ENCODE assay signal across 25 mouse cellular contexts in genomic region chr10:127132469-127132868, GRCm38 (mm10). TPM values are rescaled to one million over a fixed set of nuclear protein-coding genes. Genes with fewer than 3 reads are reported as not detected.
"Had no signal": no experiment of that assay in that cellular context is flagged by ENCODE, and none has a peak within 500 bp of the region (broad histone marks: within the 10 kb centered on the region; RNA-seq: fewer than 3 reads in every experiment).

No protein-coding gene starts in this region.

- H3K4me3 ChIP-seq: heart, adult 2 months; hindbrain, embryonic 10.5 days; hindbrain, embryonic 12.5 days; hindbrain, embryonic 15.5 days; limb, embryonic 10.5 days; limb, embryonic 12.5 days; liver, embryonic 13.5 days; liver, embryonic 15.5 days had no signal

- H3K4me2 ChIP-seq: heart, embryonic 11.5 days; hindbrain, embryonic 12.5 days; hindbrain, embryonic 15.5 days; limb, embryonic 12.5 days; liver, embryonic 11.5 days; liver, embryonic 13.5 days; liver, embryonic 15.5 days had no signal

- H3K4me1 ChIP-seq: hindbrain, embryonic 10.5 days; hindbrain, embryonic 12.5 days; hindbrain, embryonic 15.5 days; limb, embryonic 12.5 days had no signal

- H3K9me3 ChIP-seq: hindbrain, embryonic 10.5 days; hindbrain, embryonic 12.5 days; hindbrain, embryonic 15.5 days; limb, embryonic 10.5 days; limb, embryonic 12.5 days; liver, embryonic 13.5 days; liver, embryonic 15.5 days had no signal

- H3K9ac ChIP-seq: forebrain, postnatal 0 days; hindbrain, embryonic 12.5 days; hindbrain, embryonic 15.5 days; limb, embryonic 12.5 days; liver, embryonic 13.5 days; liver, embryonic 15.5 days had no signal

- DNase-seq: gastrocnemius, postnatal 14 days; gastrocnemius, postnatal 36 days; heart, adult 11 months; heart, adult 2 months; heart, postnatal 10 days; heart, postnatal 4 days; kidney, adult 11 months; kidney, adult 8-10 months; kidney, postnatal 10 days; kidney, postnatal 25 days; kidney, postnatal 4 days; layer of hippocampus, adult 9-11 months; layer of hippocampus, postnatal 36 days; liver; liver, embryonic 13.5 days had no signal

- H3K36me3 ChIP-seq: hindbrain, embryonic 10.5 days; hindbrain, embryonic 12.5 days; hindbrain, embryonic 15.5 days; limb, embryonic 10.5 days; limb, embryonic 12.5 days; liver, embryonic 13.5 days; liver, embryonic 15.5 days had no signal

- H3K27me3 ChIP-seq: hindbrain, embryonic 12.5 days; hindbrain, embryonic 15.5 days; limb, embryonic 12.5 days; liver, embryonic 13.5 days; liver, embryonic 15.5 days had no signal

- H3K27ac ChIP-seq: heart, adult 2 months; hindbrain, embryonic 10.5 days; hindbrain, embryonic 12.5 days; hindbrain, embryonic 15.5 days; hindbrain, postnatal 0 days; limb, embryonic 10.5 days; limb, embryonic 12.5 days; liver, embryonic 13.5 days; liver, embryonic 15.5 days had no signal

RNA-seq across cellular contexts. Expression of gene Agap2, which starts 57.4 kb away (rescaled TPM):
- polyA plus RNA-seq: limb, embryonic 12.5 days had no signal
